Mouse (Mus musculus) CH12.LX (cell line): Measurements from ENCODE around the gene Fam193a.

Experiments used
- BHLHE40 ChIP-seq: IDR thresholded peaks from 2 replicates; pipeline ENCODE4 v1.6.1; 2011; ENCODE audit warnings: mild to moderate bottlenecking, low read depth, low read length, improper control_type of control experiment
- CHD2 ChIP-seq: IDR thresholded peaks from 2 replicates; pipeline ENCODE4 v1.6.1; 2011; ENCODE audit warnings: low read length, improper control_type of control experiment
- CTCF ChIP-seq, 2 experiments: IDR thresholded peaks in 1 of 2; conservative IDR thresholded peaks in 1 of 2; 2 replicates each; pipeline ENCODE4 v1.5.1; 2011 to 2012; ENCODE audit warnings: low read depth in 2 of 2, low read length in 2 of 2, improper control_type of control experiment in 1 of 2, inconsistent platforms in 1 of 2, mild to moderate bottlenecking in 1 of 2, moderate library complexity in 1 of 2
- ELF1 ChIP-seq: IDR thresholded peaks from 2 replicates; pipeline ENCODE4 v1.6.1; 2014; ENCODE audit warnings: low read depth, mild to moderate bottlenecking, inconsistent platforms, low read length, improper control_type of control experiment
- EP300 ChIP-seq: IDR thresholded peaks from 2 replicates; pipeline ENCODE4 v1.6.1; 2011; ENCODE audit warnings: low read length, improper control_type of control experiment
- MAFK ChIP-seq: IDR thresholded peaks from 2 replicates; pipeline ENCODE4 v1.6.1; 2011; ENCODE audit warnings: low read length, improper control_type of control experiment; ENCODE audit not compliant: insufficient replicate concordance
- NELFE ChIP-seq: IDR thresholded peaks from 2 replicates; pipeline ENCODE4 v1.6.1; 2011; ENCODE audit warnings: low read depth, low read length, improper control_type of control experiment
- POLR2A ChIP-seq: IDR thresholded peaks from 2 replicates; pipeline ENCODE4 v1.6.1; 2011; ENCODE audit warnings: low read depth, mild to moderate bottlenecking, improper control_type of control experiment, low read length
- RAD21 ChIP-seq: IDR thresholded peaks from 2 replicates; pipeline ENCODE4 v1.6.1; 2011; ENCODE audit warnings: low read depth, mild to moderate bottlenecking, low read length, improper control_type of control experiment, moderate library complexity
- SMC3 ChIP-seq: IDR thresholded peaks from 2 replicates; pipeline ENCODE4 v1.6.1; 2011; ENCODE audit warnings: low read depth, low read length, improper control_type of control experiment
- USF1 ChIP-seq: IDR thresholded peaks from 2 replicates; pipeline ENCODE4 v1.6.1; 2014; ENCODE audit warnings: low read depth, mild to moderate bottlenecking, inconsistent platforms, low read length, improper control_type of control experiment
- ZMIZ1 ChIP-seq: IDR thresholded peaks from 2 replicates; pipeline ENCODE4 v1.6.1; 2012; ENCODE audit warnings: low read depth, mild to moderate bottlenecking, inconsistent platforms, low read length, improper control_type of control experiment
- ZNF384 ChIP-seq: IDR thresholded peaks from 2 replicates; pipeline ENCODE4 v1.6.1; 2012; ENCODE audit warnings: low read depth, low read length, improper control_type of control experiment, inconsistent platforms

GRCm38 (mm10) chr5:34513466-34514217, 143.9 kb downstream of the Fam193a start, which contains the start of gene Tnip2:
- no peak for TF ChIP-seq RAD21
- TF ChIP-seq CTCF (conservative IDR thresholded peaks at IDR 0.05 in 1 of 2, IDR thresholded peaks at IDR 0.05 in 1 of 2; ENCODE audit: low read depth in 2 of 2, low read length in 2 of 2), result no peak
- TF ChIP-seq USF1, result no peak
- no peak for TF ChIP-seq EP300
- no peak for TF ChIP-seq ZNF384
- TF ChIP-seq CHD2, result no peak
- TF ChIP-seq NELFE, result peak; percentile 80; the same call in 1 of the 2 replicates
- peak; percentile 78; the same call in 1 of the 2 replicates for TF ChIP-seq POLR2A
- no peak for TF ChIP-seq ELF1
- no peak for TF ChIP-seq SMC3
- peak; percentile 46 for TF ChIP-seq BHLHE40
- TF ChIP-seq MAFK, result no peak
- TF ChIP-seq ZMIZ1, result no peak
